Mouse (Mus musculus): ENCODE measurements around the gene Plxdc2. TPM values are rescaled to one million over a fixed set of nuclear protein-coding genes. Genes with fewer than 3 reads are reported as not detected.
A peak's percentile ranks its signal among the peaks of the same experiment; 100 is the strongest.

Gene Plxdc2
- polyA plus RNA-seq, 1 experiment from 2014 or later = 15.6 TPM

- no peak overlapping the region for H3K4me3 ChIP-seq
- no peaks in the 10 kb centered on the region for H3K27me3 ChIP-seq (ENCODE audit: poor library complexity, severe bottlenecking)
- no peaks in the 10 kb centered on the region for H3K9me3 ChIP-seq
- no peaks in the 10 kb centered on the region for H3K36me3 ChIP-seq (replicated peaks)
- H3K27ac ChIP-seq = no peak overlapping the region
- DNase-seq (ENCODE audit: extremely low spot score, low spot score) = no peak
- H3K4me1 ChIP-seq = peaks cover 8% of the 10 kb centered on the region
- WGBS = 25% methylated on average over 1 of the region's 1 CpGs
These were observed 176.1 kb downstream of the Plxdc2 start for GRCm38 (mm10) chr2:16532244-16532643.

- H3K4me1 ChIP-seq = peaks cover 8% of the 10 kb centered on the region
- no peak overlapping the region for H3K27ac ChIP-seq
- DNase-seq (ENCODE audit: extremely low spot score, low spot score) = no peak
- 87% methylated on average over 2 of the region's 2 CpGs for WGBS
- no peaks in the 10 kb centered on the region for H3K9me3 ChIP-seq
- no peak overlapping the region for H3K4me3 ChIP-seq
- H3K36me3 ChIP-seq (replicated peaks) = no peaks in the 10 kb centered on the region
- no peaks in the 10 kb centered on the region for H3K27me3 ChIP-seq (ENCODE audit: poor library complexity, severe bottlenecking)
These were observed 178.5 kb downstream of the Plxdc2 start for GRCm38 (mm10) chr2:16534566-16534965.

GRCm38 (mm10) chr2:16541226-16541625 is 185.1 kb downstream of the Plxdc2 start:
- no peaks in the 10 kb centered on the region for H3K27me3 ChIP-seq (ENCODE audit: poor library complexity, severe bottlenecking)
- DNase-seq (ENCODE audit: extremely low spot score, low spot score) = no peak
- H3K9me3 ChIP-seq = no peaks in the 10 kb centered on the region
- WGBS = 64% methylated on average over 3 of the region's 3 CpGs
- H3K36me3 ChIP-seq (replicated peaks) = no peaks in the 10 kb centered on the region
- H3K4me3 ChIP-seq = no peak overlapping the region
- no peak overlapping the region for H3K27ac ChIP-seq
- no peaks in the 10 kb centered on the region for H3K4me1 ChIP-seq

GRCm38 (mm10) chr2:16545207-16545606 is 189.1 kb downstream of the Plxdc2 start:
- H3K9me3 ChIP-seq = no peaks in the 10 kb centered on the region
- no peak for DNase-seq (ENCODE audit: extremely low spot score, low spot score)
- no peak overlapping the region for H3K4me3 ChIP-seq
- H3K4me1 ChIP-seq = no peaks in the 10 kb centered on the region
- 77% methylated on average over 3 of the region's 3 CpGs for WGBS
- H3K27me3 ChIP-seq (ENCODE audit: poor library complexity, severe bottlenecking) = no peaks in the 10 kb centered on the region
- H3K36me3 ChIP-seq (replicated peaks) = no peaks in the 10 kb centered on the region
- H3K27ac ChIP-seq = no peak overlapping the region

- 76% methylated on average over 4 of the region's 4 CpGs for WGBS
- H3K4me1 ChIP-seq = no peaks in the 10 kb centered on the region
These were observed 203.2 kb downstream of the Plxdc2 start for GRCm38 (mm10) chr2:16559287-16559686.

GRCm38 (mm10) chr2:16568263-16568662 is 212.2 kb downstream of the Plxdc2 start:
- WGBS = 95% methylated on average over 2 of the region's 2 CpGs
- DNase-seq (ENCODE audit: extremely low spot score, low spot score) = no peak
- Histone ChIP-seq H3K27me3 (ENCODE audit: poor library complexity, severe bottlenecking) (no peaks in the 10 kb centered on the region), H3K4me1 (no peaks in the 10 kb centered on the region), H3K9me3 (no peaks in the 10 kb centered on the region), H3K36me3 (replicated peaks) (no peaks in the 10 kb centered on the region), H3K4me3 (no peak overlapping the region), H3K27ac (no peak overlapping the region)

More at GRCm38 (mm10) chr2:16559287-16559686, 203.2 kb downstream of the Plxdc2 start:
- Histone ChIP-seq H3K27ac (no peak overlapping the region), H3K4me3 (no peak overlapping the region), H3K36me3 (replicated peaks) (no peaks in the 10 kb centered on the region), H3K9me3 (no peaks in the 10 kb centered on the region), H3K27me3 (ENCODE audit: poor library complexity, severe bottlenecking) (no peaks in the 10 kb centered on the region)
- no peak for DNase-seq (ENCODE audit: extremely low spot score, low spot score)

- H3K27me3 ChIP-seq (ENCODE audit: poor library complexity, severe bottlenecking) = no peaks in the 10 kb centered on the region
- DNase-seq (ENCODE audit: extremely low spot score, low spot score) = no peak
- H3K4me3 ChIP-seq = no peak overlapping the region
- H3K4me1 ChIP-seq = no peaks in the 10 kb centered on the region
- H3K27ac ChIP-seq = 0 out of 2 replicates have a peak overlapping the region, but pooled peaks have one; percentile 5
- WGBS = 87% methylated on average over 13 of the region's 13 CpGs
- H3K36me3 ChIP-seq (replicated peaks) = no peaks in the 10 kb centered on the region
- H3K9me3 ChIP-seq = no peaks in the 10 kb centered on the region
These were observed 215.2 kb downstream of the Plxdc2 start for GRCm38 (mm10) chr2:16571169-16571751.

GRCm38 (mm10) chr2:16576566-16576965 is 220.5 kb downstream of the Plxdc2 start:
- no peak for DNase-seq (ENCODE audit: extremely low spot score, low spot score)
- H3K27me3 ChIP-seq (ENCODE audit: poor library complexity, severe bottlenecking) = no peaks in the 10 kb centered on the region
- no peaks in the 10 kb centered on the region for H3K4me1 ChIP-seq
- H3K36me3 ChIP-seq (replicated peaks) = no peaks in the 10 kb centered on the region
- H3K27ac ChIP-seq = no peak overlapping the region
- H3K4me3 ChIP-seq = no peak overlapping the region
- peaks cover 5% of the 10 kb centered on the region; the same call in 1 of the 2 replicates for H3K9me3 ChIP-seq

- H3K9me3 ChIP-seq = peaks cover 5% of the 10 kb centered on the region; the same call in 1 of the 2 replicates
- DNase-seq (ENCODE audit: extremely low spot score, low spot score) = no peak
- whole genome bisulfite sequencing = 68% methylated on average over 1 of the region's 1 CpGs
These were observed 222.0 kb downstream of the Plxdc2 start for GRCm38 (mm10) chr2:16578153-16578552.

GRCm38 (mm10) chr2:16588546-16588945 is 232.4 kb downstream of the Plxdc2 start:
- Histone ChIP-seq H3K9me3 (no peaks in the 10 kb centered on the region), H3K27ac (no peak overlapping the region), H3K27me3 (ENCODE audit: poor library complexity, severe bottlenecking) (no peaks in the 10 kb centered on the region), H3K4me3 (no peak overlapping the region), H3K36me3 (replicated peaks) (no peaks in the 10 kb centered on the region), H3K4me1 (no peaks in the 10 kb centered on the region)
- DNase-seq (ENCODE audit: extremely low spot score, low spot score) = no peak

More at GRCm38 (mm10) chr2:16578153-16578552, 222.0 kb downstream of the Plxdc2 start:
- Histone ChIP-seq H3K36me3 (replicated peaks) (no peaks in the 10 kb centered on the region), H3K27ac (no peak overlapping the region), H3K4me3 (no peak overlapping the region), H3K27me3 (ENCODE audit: poor library complexity, severe bottlenecking) (no peaks in the 10 kb centered on the region), H3K4me1 (no peaks in the 10 kb centered on the region)

- 89% methylated on average over 1 of the region's 1 CpGs for WGBS
- no peaks in the 10 kb centered on the region for H3K36me3 ChIP-seq (replicated peaks)
- H3K27me3 ChIP-seq (ENCODE audit: poor library complexity, severe bottlenecking) = no peaks in the 10 kb centered on the region
- no peak for DNase-seq (ENCODE audit: extremely low spot score, low spot score)
- no peaks in the 10 kb centered on the region for H3K4me1 ChIP-seq
- H3K27ac ChIP-seq = no peak overlapping the region
- no peak overlapping the region for H3K4me3 ChIP-seq
- no peaks in the 10 kb centered on the region for H3K9me3 ChIP-seq
These were observed 239.3 kb downstream of the Plxdc2 start for GRCm38 (mm10) chr2:16595451-16595850.

GRCm38 (mm10) chr2:16598231-16598630 is 242.1 kb downstream of the Plxdc2 start:
- no peak for DNase-seq (ENCODE audit: extremely low spot score, low spot score)
- no peak overlapping the region for H3K27ac ChIP-seq
- no peaks in the 10 kb centered on the region for H3K36me3 ChIP-seq (replicated peaks)
- no peaks in the 10 kb centered on the region for H3K27me3 ChIP-seq (ENCODE audit: poor library complexity, severe bottlenecking)
- H3K9me3 ChIP-seq = no peaks in the 10 kb centered on the region
- no peaks in the 10 kb centered on the region for H3K4me1 ChIP-seq
- no peak overlapping the region for H3K4me3 ChIP-seq
- 94% methylated on average over 3 of the region's 3 CpGs for WGBS

- no peaks in the 10 kb centered on the region for H3K36me3 ChIP-seq (replicated peaks)
- no peak for DNase-seq (ENCODE audit: extremely low spot score, low spot score)
- H3K27ac ChIP-seq = no peak overlapping the region
- no peak overlapping the region for H3K4me3 ChIP-seq
- no peaks in the 10 kb centered on the region for H3K9me3 ChIP-seq
- no peaks in the 10 kb centered on the region for H3K4me1 ChIP-seq
- WGBS = 86% methylated on average over 3 of the region's 3 CpGs
- no peaks in the 10 kb centered on the region for H3K27me3 ChIP-seq (ENCODE audit: poor library complexity, severe bottlenecking)
These were observed 248.2 kb downstream of the Plxdc2 start for GRCm38 (mm10) chr2:16604291-16604690.
